Mouse (Mus musculus) midbrain, embryonic 11.5 days (tissue): Measurements from ENCODE around the gene Ankrd13b. TPM values are rescaled to one million over a fixed set of nuclear protein-coding genes. Genes with fewer than 3 reads are reported as not detected.

ENCODE experiments used
- ATAC-seq: fragments of 200-750 bp; cut with Nextera tagmentation; 2 replicates; pipeline ENCODE4 v1.8.0; 2017; ENCODE audit warnings: moderate TSS enrichment, moderate library complexity; ENCODE audit not compliant: low FRiP score
- DNase-seq: peaks from one replicate; pipeline ENCODE4 v3.0.0; 2015; ENCODE audit warnings: low spot score; ENCODE audit errors: missing footprints
- H3K27ac ChIP-seq: fragments of 300-500 bp; sonication (generic); 2 replicates; pipeline ENCODE4 v1.5.1; 2014; ENCODE audit warnings: low read depth, low read length
- H3K27me3 ChIP-seq: fragments of 300-500 bp; sonication (generic); 2 replicates; pipeline ENCODE4 v1.6.1; 2014; ENCODE audit warnings: mild to moderate bottlenecking, low read length, moderate library complexity, mixed read lengths; ENCODE audit not compliant: control insufficient read depth, insufficient read depth
- H3K36me3 ChIP-seq: fragments of 300-500 bp; sonication (generic); 2 replicates; pipeline ENCODE4 v1.6.1; 2014; ENCODE audit warnings: mild to moderate bottlenecking, low read length, moderate library complexity, mixed read lengths; ENCODE audit not compliant: control insufficient read depth, insufficient read depth
- H3K4me1 ChIP-seq: fragments of 300-500 bp; sonication (generic); 2 replicates; pipeline ENCODE4 v1.6.1; 2014; ENCODE audit warnings: low read length; ENCODE audit not compliant: control insufficient read depth, insufficient read depth
- H3K4me2 ChIP-seq: fragments of 300-500 bp; sonication (generic); 2 replicates; pipeline ENCODE4 v1.6.1; 2014; ENCODE audit warnings: mild to moderate bottlenecking, moderate library complexity
- H3K4me3 ChIP-seq: fragments of 300-500 bp; sonication (generic); 2 replicates; pipeline ENCODE4 v1.5.1; 2014; ENCODE audit warnings: low read depth, low read length
- H3K9ac ChIP-seq: fragments of 300-500 bp; sonication (generic); 2 replicates; pipeline ENCODE4 v1.6.1; 2014; ENCODE audit warnings: low read length
- H3K9me3 ChIP-seq: fragments of 300-500 bp; sonication (generic); 2 replicates; pipeline ENCODE4 v1.6.1; 2016; ENCODE audit warnings: low read length; ENCODE audit not compliant: control insufficient read depth
- WGBS: fragments of 180-500 bp; shearing (Covaris S2); extraction: QIAGEN DNeasy Blood & Tissue Kit; methylation state at CpG from one replicate; pipeline ENCODE4 v1.1.7; 2014; 5-methylcytosine and 5-hydroxymethylcytosine counted together
- polyA plus RNA-seq: library from polyadenylated mRNA; unstranded; fragments of >200 nt; fragmentation: Nextera tagmentation; extraction: Ambion mirVana; gene quantifications from 2 replicates; pipeline ENCODE4 v1.2.1, GENCODE M21; 2014

Gene Ankrd13b
- polyA plus RNA-seq, 1 experiment from 2014 or later: 13.5 TPM

- 83% methylated on average over 5 of the region's 5 CpGs for WGBS
- H3K4me1 ChIP-seq: peaks cover 36% of the 10 kb centered on the region
Measured at GRCm38 (mm10) chr11:77511336-77511735, 21.9 kb upstream of the Ankrd13b start.

GRCm38 (mm10) chr11:77508068-77509021 lies 18.9 kb upstream of the Ankrd13b start:
- peak; percentile 99 for DNase-seq
- peak overlapping the region; percentile 50 for H3K4me2 ChIP-seq
- H3K27ac ChIP-seq: 0 out of 2 replicates have a peak overlapping the region, but pooled peaks have one; percentile 14
- peaks cover 20% of the 10 kb centered on the region for H3K36me3 ChIP-seq
- ATAC-seq: peak; percentile 50
- H3K4me1 ChIP-seq: peaks cover 10% of the 10 kb centered on the region
- H3K9me3 ChIP-seq: no peaks in the 10 kb centered on the region
- H3K9ac ChIP-seq: peak overlapping the region; percentile 44; the same call in 1 of the 2 replicates
- H3K4me3 ChIP-seq: peak overlapping the region; percentile 17
- 19% methylated on average over 49 of the region's 49 CpGs for WGBS
- no peaks in the 10 kb centered on the region for H3K27me3 ChIP-seq

More at GRCm38 (mm10) chr11:77511336-77511735, 21.9 kb upstream of the Ankrd13b start:
- ATAC-seq: no peak
- Histone ChIP-seq H3K4me2 (no peak overlapping the region), H3K9ac (no peak overlapping the region), H3K27ac (no peak overlapping the region), H3K27me3 (peaks cover 10% of the 10 kb centered on the region), H3K36me3 (peaks cover 8% of the 10 kb centered on the region), H3K9me3 (no peaks in the 10 kb centered on the region), H3K4me3 (no peak overlapping the region)
- DNase-seq: no peak

GRCm38 (mm10) chr11:77507426-77507825 lies 17.9 kb upstream of the Ankrd13b start:
- ATAC-seq (no peak), DNase-seq (no peak)
- Histone ChIP-seq H3K36me3 (peaks cover 26% of the 10 kb centered on the region), H3K27me3 (no peaks in the 10 kb centered on the region), H3K4me1 (peaks cover 8% of the 10 kb centered on the region), H3K4me3 (no peak overlapping the region), H3K9ac (no peak overlapping the region), H3K27ac (no peak overlapping the region), H3K9me3 (no peaks in the 10 kb centered on the region), H3K4me2 (no peak overlapping the region)
- 70% methylated on average over 4 of the region's 4 CpGs for WGBS

- WGBS: 87% methylated on average over 6 of the region's 6 CpGs
- H3K9me3 ChIP-seq: no peaks in the 10 kb centered on the region
- H3K27ac ChIP-seq: no peak overlapping the region
- no peak overlapping the region for H3K4me3 ChIP-seq
- DNase-seq (no peak), ATAC-seq (no peak)
- H3K36me3 ChIP-seq: peaks cover 26% of the 10 kb centered on the region
- peaks cover 6% of the 10 kb centered on the region for H3K4me1 ChIP-seq
- H3K9ac ChIP-seq: no peak overlapping the region
- no peaks in the 10 kb centered on the region for H3K27me3 ChIP-seq
- no peak overlapping the region for H3K4me2 ChIP-seq
Measured at GRCm38 (mm10) chr11:77506941-77507340, 17.5 kb upstream of the Ankrd13b start.

GRCm38 (mm10) chr11:77506273-77506672 lies 16.8 kb upstream of the Ankrd13b start:
- WGBS: 87% methylated on average over 14 of the region's 14 CpGs
- peaks cover 26% of the 10 kb centered on the region for H3K36me3 ChIP-seq

GRCm38 (mm10) chr11:77505291-77505980 lies 16.0 kb upstream of the Ankrd13b start:
- Histone ChIP-seq H3K9me3 (no peaks in the 10 kb centered on the region), H3K9ac (no peak overlapping the region), H3K4me1 (peaks cover 12% of the 10 kb centered on the region), H3K27ac (no peak overlapping the region), H3K27me3 (no peaks in the 10 kb centered on the region), H3K4me2 (no peak overlapping the region), H3K4me3 (no peak overlapping the region), H3K36me3 (peaks cover 26% of the 10 kb centered on the region)
- WGBS: 93% methylated on average over 22 of the region's 22 CpGs
- DNase-seq (no peak), ATAC-seq (no peak)

More at GRCm38 (mm10) chr11:77506273-77506672, 16.8 kb upstream of the Ankrd13b start:
- DNase-seq (no peak), ATAC-seq (no peak)
- Histone ChIP-seq H3K9me3 (no peaks in the 10 kb centered on the region), H3K27me3 (no peaks in the 10 kb centered on the region), H3K4me3 (no peak overlapping the region), H3K9ac (no peak overlapping the region), H3K4me1 (peaks cover 6% of the 10 kb centered on the region), H3K27ac (no peak overlapping the region), H3K4me2 (no peak overlapping the region)

- Histone ChIP-seq H3K4me1 (peaks cover 12% of the 10 kb centered on the region), H3K9me3 (no peaks in the 10 kb centered on the region), H3K27me3 (no peaks in the 10 kb centered on the region), H3K27ac (no peak overlapping the region), H3K36me3 (peaks cover 26% of the 10 kb centered on the region), H3K9ac (no peak overlapping the region), H3K4me2 (no peak overlapping the region), H3K4me3 (no peak overlapping the region)
- DNase-seq: no peak
- 96% methylated on average over 19 of the region's 19 CpGs for WGBS
- no peak for ATAC-seq
Measured at GRCm38 (mm10) chr11:77504377-77504776, 14.9 kb upstream of the Ankrd13b start.

GRCm38 (mm10) chr11:77503511-77503910 lies 14.0 kb upstream of the Ankrd13b start:
- Histone ChIP-seq H3K36me3 (peaks cover 26% of the 10 kb centered on the region), H3K9me3 (no peaks in the 10 kb centered on the region), H3K4me1 (peaks cover 12% of the 10 kb centered on the region), H3K4me3 (no peak overlapping the region), H3K4me2 (no peak overlapping the region), H3K27me3 (no peaks in the 10 kb centered on the region), H3K27ac (no peak overlapping the region), H3K9ac (no peak overlapping the region)
- no peak for ATAC-seq
- 68% methylated on average over 3 of the region's 3 CpGs for WGBS
- no peak for DNase-seq

GRCm38 (mm10) chr11:77502481-77502880 lies 13.0 kb upstream of the Ankrd13b start:
- Histone ChIP-seq H3K4me3 (no peak overlapping the region), H3K9ac (no peak overlapping the region), H3K27me3 (no peaks in the 10 kb centered on the region), H3K4me1 (peaks cover 17% of the 10 kb centered on the region), H3K9me3 (no peaks in the 10 kb centered on the region), H3K36me3 (peaks cover 26% of the 10 kb centered on the region), H3K27ac (no peak overlapping the region), H3K4me2 (no peak overlapping the region)
- DNase-seq (no peak), ATAC-seq (no peak)
- 85% methylated on average over 6 of the region's 6 CpGs for WGBS
